Mouse (Mus musculus) heart, embryonic 14.5 days (tissue): ENCODE measurements around the gene Plaur. TPM values are rescaled to one million over a fixed set of nuclear protein-coding genes. Genes with fewer than 3 reads are reported as not detected.

Experiments used
- polyA plus RNA-seq: library from polyadenylated mRNA; unstranded; fragments of >200 nt; fragmentation: Nextera tagmentation; extraction: Ambion mirVana; gene quantifications from 2 replicates; pipeline ENCODE4 v1.2.1, GENCODE M21; 2014

Gene Plaur
- polyA plus RNA-seq, 1 experiment from 2014 or later: 7.9 TPM

Other genes starting within 250 kb of the Plaur start
- 2.3 and 3.4 TPM in 2 replicates for gene Zfp109, start 224.9 kb upstream of the Plaur start, polyA plus RNA-seq
- gene Zfp108, start 207.7 kb upstream of the Plaur start, polyA plus RNA-seq: 2.2 and 2.5 TPM in 2 replicates
- gene Zfp93, start 192.1 kb upstream of the Plaur start, polyA plus RNA-seq: 5.0 and 6.5 TPM in 2 replicates
- 12.9 and 15.9 TPM in 2 replicates for gene Zfp61, start 161.3 kb upstream of the Plaur start, polyA plus RNA-seq
- gene Zfp94, start 145.8 kb upstream of the Plaur start, polyA plus RNA-seq: 4.5 and 6.3 TPM in 2 replicates
- not detected in 2 replicates for gene Tescl, start 128.5 kb upstream of the Plaur start, polyA plus RNA-seq
- not detected in 2 replicates for gene Lypd5, start 113.3 kb upstream of the Plaur start, polyA plus RNA-seq
- gene Kcnn4, start 92.2 kb upstream of the Plaur start, polyA plus RNA-seq: 1.4 and 1.8 TPM in 2 replicates
- 18.4 and 20.7 TPM in 2 replicates for gene Smg9, start 62.9 kb upstream of the Plaur start, polyA plus RNA-seq
- gene Irgc1, start 10.2 kb upstream of the Plaur start, polyA plus RNA-seq: not detected in 2 replicates
- 0.46 and 0.47 TPM in 2 replicates for gene Cadm4, start 19.5 kb downstream of the Plaur start, polyA plus RNA-seq
- gene Zfp428, start 44.5 kb downstream of the Plaur start, polyA plus RNA-seq: 23.7 and 28.2 TPM in 2 replicates
- gene AC161166.1, start 50.0 kb downstream of the Plaur start, polyA plus RNA-seq: 0.38 TPM in 1 of 2 replicates, not detected in the other
- 7.4 and 8.0 TPM in 2 replicates for gene Irgq, start 68.2 kb downstream of the Plaur start, polyA plus RNA-seq
- gene Pinlyp, start 83.6 kb downstream of the Plaur start, polyA plus RNA-seq: not detected in 2 replicates
- gene Xrcc1, start 83.8 kb downstream of the Plaur start, polyA plus RNA-seq: 54.6 and 57.4 TPM in 2 replicates
- 24.8 and 26.2 TPM in 2 replicates for gene Ethe1, start 125.1 kb downstream of the Plaur start, polyA plus RNA-seq
- gene Zfp575, start 125.2 kb downstream of the Plaur start, polyA plus RNA-seq: 0.36 and 0.49 TPM in 2 replicates
- gene Phldb3, start 148.3 kb downstream of the Plaur start, polyA plus RNA-seq: 0.08 TPM in 1 of 2 replicates, not detected in the other
- not detected in 2 replicates for gene Lypd3, start 174.1 kb downstream of the Plaur start, polyA plus RNA-seq
- gene Tex101, start 214.2 kb downstream of the Plaur start, polyA plus RNA-seq: not detected in 2 replicates
- gene BC049730, start 246.8 kb downstream of the Plaur start, polyA plus RNA-seq: not detected in 2 replicates